Mouse (Mus musculus) gonadal fat pad, adult 2 months (tissue): ENCODE results near the gene Ccdc167. TPM values are rescaled to one million over a fixed set of nuclear protein-coding genes. Genes with fewer than 3 reads are reported as not detected.
"Not testable (repeated sequence)": the region's sequence is repeated elsewhere in the genome, so short reads cannot be mapped to it uniquely, and the experiment has no call there.

Source experiments
- DNase-seq: peaks from one replicate; pipeline ENCODE4 v3.0.0-alpha.2; 2012; ENCODE audit warnings: low read depth
- polyA plus RNA-seq: library from polyadenylated mRNA; depleted of rRNA; stranded (reverse); fragments of >200 nt; gene quantifications from 2 replicates; pipeline ENCODE4 v1.2.3, GENCODE M21; 2012

Gene Ccdc167
- polyA plus RNA-seq, 1 experiment: 8.0 TPM

GRCm38 (mm10) chr17:29719628-29720575 is 3.1 kb upstream of the Ccdc167 start:
- no peak for DNase-seq

- no peak for DNase-seq
Observed at GRCm38 (mm10) chr17:29718660-29719059, 1.8 kb upstream of the Ccdc167 start.

GRCm38 (mm10) chr17:29713734-29714133 is 3.1 kb downstream of the Ccdc167 start:
- DNase-seq: not testable (repeated sequence)

GRCm38 (mm10) chr17:29712565-29712964 is 4.3 kb downstream of the Ccdc167 start:
- DNase-seq: no peak

GRCm38 (mm10) chr17:29711745-29712431 is 5.0 kb downstream of the Ccdc167 start:
- DNase-seq: no peak

- DNase-seq: peak; percentile 51
Observed at GRCm38 (mm10) chr17:29711076-29711744, 5.6 kb downstream of the Ccdc167 start.

- no peak for DNase-seq
Observed at GRCm38 (mm10) chr17:29710562-29711044, 6.2 kb downstream of the Ccdc167 start.

- no peak for DNase-seq
Observed at GRCm38 (mm10) chr17:29708783-29709182, 8.1 kb downstream of the Ccdc167 start.

- no peak for DNase-seq
Observed at GRCm38 (mm10) chr17:29706981-29707545, 9.8 kb downstream of the Ccdc167 start.

- DNase-seq: no peak
Observed at GRCm38 (mm10) chr17:29705881-29706280, 11.0 kb downstream of the Ccdc167 start.

- DNase-seq: no peak
Observed at GRCm38 (mm10) chr17:29704781-29705180, 12.1 kb downstream of the Ccdc167 start.

- no peak for DNase-seq
Observed at GRCm38 (mm10) chr17:29702938-29703710, 13.7 kb downstream of the Ccdc167 start.

- no peak for DNase-seq
Observed at GRCm38 (mm10) chr17:29700573-29700972, 16.3 kb downstream of the Ccdc167 start.

GRCm38 (mm10) chr17:29698421-29698820 is 18.4 kb downstream of the Ccdc167 start:
- no peak for DNase-seq

- DNase-seq: no peak
Observed at GRCm38 (mm10) chr17:29696940-29697339, 19.9 kb downstream of the Ccdc167 start.

GRCm38 (mm10) chr17:29694516-29694915 is 22.3 kb downstream of the Ccdc167 start:
- no peak for DNase-seq

GRCm38 (mm10) chr17:29693571-29693970 is 23.3 kb downstream of the Ccdc167 start:
- no peak for DNase-seq

GRCm38 (mm10) chr17:29692827-29693226 is 24.0 kb downstream of the Ccdc167 start:
- no peak for DNase-seq

- DNase-seq: no peak
Observed at GRCm38 (mm10) chr17:29690257-29690656, 26.6 kb downstream of the Ccdc167 start.

- DNase-seq: no peak
Observed at GRCm38 (mm10) chr17:29688610-29689009, 28.2 kb downstream of the Ccdc167 start.

- no peak for DNase-seq
Observed at GRCm38 (mm10) chr17:29687373-29687772, 29.5 kb downstream of the Ccdc167 start.
